Mouse (Mus musculus) heart, adult 2 months (tissue): ENCODE measurements around the gene Soat1. TPM values are rescaled to one million over a fixed set of nuclear protein-coding genes. Genes with fewer than 3 reads are reported as not detected.

Source experiments
- DNase-seq, 2 experiments: peaks; one replicate each; pipeline ENCODE4 v3.0.0; 2021
- H3K27ac ChIP-seq: fragments of 200-600 bp; 2 replicates; pipeline ENCODE4 v1.8.1; 2022
- H3K27me3 ChIP-seq: fragments of 200-500 bp; 2 replicates; pipeline ENCODE4 v1.6.1; 2012; ENCODE audit warnings: mild to moderate bottlenecking, low read length, inconsistent platforms, mixed read lengths; ENCODE audit not compliant: control insufficient read depth, insufficient read depth
- H3K36me3 ChIP-seq: fragments of 200-500 bp; 2 replicates; pipeline ENCODE4 v1.6.1; 2012; ENCODE audit warnings: low read length, inconsistent platforms; ENCODE audit not compliant: control insufficient read depth, insufficient read depth
- H3K4me1 ChIP-seq: fragments of 200-500 bp; 2 replicates; pipeline ENCODE4 v1.6.1; 2011; ENCODE audit warnings: low read length; ENCODE audit not compliant: control insufficient read depth, insufficient read depth
- H3K4me3 ChIP-seq: fragments of 200-600 bp; 2 replicates; pipeline ENCODE4 v1.8.1; 2022
- H3K79me2 ChIP-seq: fragments of 200-500 bp; replicated peaks from 2 replicates; pipeline ENCODE4 v1.6.1; 2012; ENCODE audit warnings: mild to moderate bottlenecking, inconsistent platforms, low read length, moderate library complexity, mixed read lengths; ENCODE audit not compliant: control insufficient read depth, insufficient read depth
- H3K9ac ChIP-seq: fragments of 200-500 bp; 2 replicates; pipeline ENCODE4 v1.6.1; 2012; ENCODE audit warnings: low read depth, mild to moderate bottlenecking, control low read depth, inconsistent platforms, low read length, mixed read lengths
- CTCF ChIP-seq: fragments of 200-600 bp; IDR thresholded peaks from 2 replicates; pipeline ENCODE4 v1.8.1; 2022; ENCODE audit warnings: antibody characterized with exemption, mild to moderate bottlenecking, moderate library complexity
- EP300 ChIP-seq: fragments of 200-500 bp; IDR thresholded peaks from 2 replicates; pipeline ENCODE4 v1.6.1; 2011; ENCODE audit warnings: low read depth, low read length, control low read depth; ENCODE audit not compliant: insufficient read depth
- POLR2A ChIP-seq: fragments of 200-500 bp; IDR thresholded peaks from 2 replicates; pipeline ENCODE4 v1.6.1; 2011; ENCODE audit warnings: mild to moderate bottlenecking, low read depth, low read length, control low read depth; ENCODE audit not compliant: insufficient read depth
- WGBS: fragments of 180-500 bp; shearing (Covaris S2); methylation state at CpG from one replicate; pipeline ENCODE4 v1.1.7; 2018; 5-methylcytosine and 5-hydroxymethylcytosine counted together
- intact Hi-C: fragments of 180-260 bp; cut with DNase I; formaldehyde crosslinking; loops from one replicate; pipeline ENCODE4 v1.15.1; 2025
- polyA plus RNA-seq: library from polyadenylated mRNA; depleted of rRNA; stranded (reverse); fragments of >200 nt; gene quantifications from 2 replicates; pipeline ENCODE4 v1.2.3, GENCODE M21; 2012
- total RNA-seq, 2 experiments: library from RNA; stranded (reverse); gene quantifications; 2 replicates each; pipeline ENCODE4 v1.2.3; 2021

Soat1 gene
- total and polyA plus RNA-seq, 3 experiments, result 5.6 to 8.2 (median 7.1) TPM

DNA sequence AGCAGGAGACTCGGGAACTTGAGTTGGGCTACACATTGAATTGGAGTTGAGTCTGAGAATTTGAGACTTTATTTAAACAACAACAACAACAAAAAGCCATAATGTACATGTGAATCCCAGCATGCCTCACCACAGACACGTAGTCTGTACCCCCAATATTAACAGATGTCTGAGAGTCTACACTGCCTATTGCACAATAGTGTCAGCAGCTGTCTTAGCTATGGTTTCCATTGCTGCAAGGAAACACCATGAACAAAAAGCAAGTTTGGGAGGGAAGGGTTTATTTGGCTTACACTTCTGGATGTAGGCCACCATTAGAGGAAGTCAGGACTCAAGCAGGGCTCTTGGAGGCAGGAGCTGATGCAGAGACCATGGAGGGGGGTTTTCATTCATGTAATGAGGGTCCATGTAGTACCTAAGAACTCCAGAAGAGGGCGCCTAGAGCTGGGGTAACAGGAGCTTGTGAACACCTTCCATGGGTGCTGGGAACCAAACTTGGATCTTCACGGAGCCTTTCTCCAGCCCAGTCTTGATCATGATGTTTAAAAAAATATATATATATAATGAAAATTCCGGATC is 30.9 kb upstream of the Soat1 start:
- TF ChIP-seq POLR2A (no peak), CTCF (0 out of 2 replicates have a peak, but pooled peaks have one; percentile 20)
- no peak overlapping the region for H3K27ac ChIP-seq
- intact Hi-C loops, result no loop called here
- H3K4me1 ChIP-seq, result no peaks in the 10 kb centered on the region
- H3K79me2 ChIP-seq, result no peaks in the 10 kb centered on the region
- H3K9ac ChIP-seq, result no peak overlapping the region
- H3K27me3 ChIP-seq, result no peaks in the 10 kb centered on the region
- H3K4me3 ChIP-seq, result no peak overlapping the region
- 76% methylated on average over 5 of the region's 5 CpGs for WGBS
- no peak for DNase-seq
- no peaks in the 10 kb centered on the region for H3K36me3 ChIP-seq

DNA sequence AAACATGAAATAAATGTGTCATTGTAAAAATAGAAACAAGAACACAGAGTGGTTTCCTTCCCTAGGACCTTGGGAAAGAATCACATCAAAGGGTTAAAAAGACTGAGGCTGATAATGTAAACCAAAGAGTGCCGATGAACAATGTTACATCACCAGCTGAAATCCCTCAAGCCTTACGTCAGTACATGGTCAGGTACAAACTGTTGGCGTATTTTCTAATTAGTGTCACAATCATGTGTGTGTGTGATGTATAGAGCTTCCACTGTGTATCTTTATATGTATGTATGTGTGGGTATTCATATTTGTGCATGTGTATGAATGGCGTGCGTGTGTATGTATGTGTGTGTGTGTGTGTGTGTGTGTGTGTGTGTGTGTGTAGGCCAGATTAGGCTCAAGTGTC is 22.8 kb upstream of the Soat1 start:
- Histone ChIP-seq H3K27ac (no peak overlapping the region), H3K36me3 (no peaks in the 10 kb centered on the region), H3K79me2 (no peaks in the 10 kb centered on the region), H3K27me3 (no peaks in the 10 kb centered on the region), H3K9ac (no peak overlapping the region), H3K4me1 (no peaks in the 10 kb centered on the region), H3K4me3 (no peak overlapping the region)
- DNase-seq, result no peak
- intact Hi-C loops, result no loop called here
- WGBS, result 78% methylated on average over 5 of the region's 5 CpGs
- TF ChIP-seq CTCF (no peak), EP300 (no peak), POLR2A (no peak)

DNA sequence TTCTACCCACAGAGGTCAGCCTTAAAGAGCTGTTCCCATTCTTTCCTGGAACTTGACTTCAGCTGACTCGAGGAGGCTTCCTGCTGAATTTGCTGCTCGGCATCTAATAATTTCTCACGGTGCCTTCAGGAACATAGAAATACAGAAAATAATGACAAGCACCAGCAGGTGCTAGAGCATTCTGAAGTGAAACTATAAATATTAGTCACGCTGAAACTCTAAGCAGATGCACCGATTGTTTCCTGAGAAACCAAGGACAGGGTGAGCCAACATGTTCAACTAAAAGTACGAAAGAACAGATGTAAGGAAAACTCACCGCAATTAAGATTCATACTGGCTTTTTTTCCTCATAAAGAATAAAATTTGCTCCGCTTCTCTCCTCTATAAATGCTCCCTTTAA is 20.9 kb upstream of the Soat1 start:
- H3K4me3 ChIP-seq, result no peak overlapping the region
- intact Hi-C loops, result no loop called here
- H3K27ac ChIP-seq, result no peak overlapping the region
- no peaks in the 10 kb centered on the region for H3K79me2 ChIP-seq
- no peaks in the 10 kb centered on the region for H3K27me3 ChIP-seq
- 85% methylated on average over 8 of the region's 8 CpGs for WGBS
- H3K36me3 ChIP-seq, result no peaks in the 10 kb centered on the region
- DNase-seq, result no peak
- H3K9ac ChIP-seq, result no peak overlapping the region
- no peaks in the 10 kb centered on the region for H3K4me1 ChIP-seq
- no peak for TF ChIP-seq EP300
- TF ChIP-seq CTCF, result no peak
- no peak for TF ChIP-seq POLR2A

GRCm38 (mm10) chr1:156491226-156491796 is 17.2 kb upstream of the Soat1 start:
- no peak for DNase-seq
- intact Hi-C loops, result no loop called here
- WGBS, result 67% methylated on average over 4 of the region's 4 CpGs
- H3K9ac ChIP-seq, result no peak overlapping the region
- no peaks in the 10 kb centered on the region for H3K79me2 ChIP-seq
- H3K36me3 ChIP-seq, result no peaks in the 10 kb centered on the region
- TF ChIP-seq POLR2A (no peak), EP300 (no peak), CTCF (no peak)
- no peaks in the 10 kb centered on the region for H3K4me1 ChIP-seq
- no peak overlapping the region for H3K4me3 ChIP-seq
- H3K27me3 ChIP-seq, result no peaks in the 10 kb centered on the region
- no peak overlapping the region for H3K27ac ChIP-seq

DNA sequence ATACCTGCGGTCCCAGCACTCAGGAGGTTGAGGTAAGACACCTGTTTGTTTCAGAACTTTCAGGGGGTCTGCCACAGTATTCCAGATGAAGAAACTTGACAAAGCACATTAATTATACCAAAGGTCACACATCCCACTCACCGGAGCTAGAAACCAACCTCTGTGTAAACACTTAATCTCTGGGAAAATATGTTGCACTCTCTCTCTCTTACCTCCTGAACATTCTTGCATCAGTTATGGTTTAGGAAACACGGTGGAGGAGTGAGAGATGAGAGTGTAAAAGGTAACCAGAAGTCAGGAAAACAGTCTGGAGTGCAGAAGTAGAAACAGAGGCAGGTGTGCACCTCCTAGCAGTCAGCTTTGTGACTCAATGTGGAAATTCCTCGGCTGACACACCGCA is 13.9 kb upstream of the Soat1 start:
- no peak overlapping the region for H3K9ac ChIP-seq
- H3K4me1 ChIP-seq, result no peaks in the 10 kb centered on the region
- no peaks in the 10 kb centered on the region for H3K36me3 ChIP-seq
- no peak for DNase-seq
- no peak overlapping the region for H3K4me3 ChIP-seq
- no peak for TF ChIP-seq POLR2A
- no peak for TF ChIP-seq CTCF
- no peak for TF ChIP-seq EP300
- 79% methylated on average over 5 of the region's 5 CpGs for WGBS
- no peak overlapping the region for H3K27ac ChIP-seq
- intact Hi-C loops, result no loop called here
- no peaks in the 10 kb centered on the region for H3K79me2 ChIP-seq
- no peaks in the 10 kb centered on the region for H3K27me3 ChIP-seq

DNA sequence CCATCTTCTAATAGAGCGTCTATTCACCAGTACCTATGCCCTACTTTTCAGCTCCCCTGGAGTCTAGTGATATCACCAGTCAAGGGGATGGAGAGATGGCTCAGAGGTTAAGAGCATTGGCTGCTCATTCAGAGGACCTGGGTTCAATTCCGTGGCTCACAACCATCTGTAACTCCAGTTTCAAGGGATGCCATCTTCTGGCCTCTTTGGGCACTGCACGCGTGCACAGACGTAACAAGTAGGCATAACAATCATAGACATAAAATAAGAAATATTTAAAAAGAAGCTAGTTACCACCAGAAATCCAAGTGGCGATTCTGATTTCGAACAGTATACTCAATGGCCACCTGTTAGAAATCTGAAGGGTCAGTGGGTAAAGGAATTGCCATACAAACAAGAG is 13.4 kb upstream of the Soat1 start:
- intact Hi-C loops, result no loop called here
- no peaks in the 10 kb centered on the region for H3K36me3 ChIP-seq
- TF ChIP-seq EP300 (no peak), CTCF (peak; percentile 23; the same call in 1 of the 2 replicates)
- no peaks in the 10 kb centered on the region for H3K79me2 ChIP-seq
- no peak overlapping the region for H3K9ac ChIP-seq
- no peaks in the 10 kb centered on the region for H3K27me3 ChIP-seq
- H3K4me3 ChIP-seq, result no peak overlapping the region
- no peaks in the 10 kb centered on the region for H3K4me1 ChIP-seq
- no peak overlapping the region for H3K27ac ChIP-seq
- WGBS, result 93% methylated on average over 7 of the region's 7 CpGs
- DNase-seq, result no peak
